Mouse (Mus musculus): Measurements from ENCODE around the gene Ly6g6f.

- no peak for TF ChIP-seq CTCF (IDR thresholded peaks at IDR 0.05; ENCODE audit: low read depth)
- no peak for TF ChIP-seq EP300 (optimal IDR thresholded peaks at IDR 0.05)
These were observed 8.8 kb downstream of the Ly6g6f start, which contains the start of gene Ly6g6e for GRCm38 (mm10) chr17:35076507-35077176.

Measured in stomach, postnatal 0 days (tissue).